Mouse (Mus musculus) liver, embryonic 13.5 days (tissue): Measurements from ENCODE around the gene Lrfn2. TPM values are rescaled to one million over a fixed set of nuclear protein-coding genes. Genes with fewer than 3 reads are reported as not detected.

Experiments used
- ATAC-seq: fragments of 200-750 bp; cut with Nextera tagmentation; 2 replicates; pipeline ENCODE4 v1.8.0; 2017; ENCODE audit warnings: low read depth, mild to moderate bottlenecking, moderate number of reproducible peaks, moderate library complexity
- DNase-seq: peaks from one replicate; pipeline ENCODE4 v3.0.0; 2022
- H3K27ac ChIP-seq: fragments of 300-500 bp; sonication (generic); 2 replicates; pipeline ENCODE4 v1.5.1; 2015; ENCODE audit warnings: moderate library complexity, mild to moderate bottlenecking, inconsistent platforms
- H3K27me3 ChIP-seq: fragments of 300-500 bp; sonication (generic); 2 replicates; pipeline ENCODE4 v1.6.1; 2015; ENCODE audit warnings: mild to moderate bottlenecking, inconsistent platforms
- H3K36me3 ChIP-seq: fragments of 300-500 bp; sonication (generic); 2 replicates; pipeline ENCODE4 v1.6.1; 2015; ENCODE audit warnings: mild to moderate bottlenecking, inconsistent platforms
- H3K4me1 ChIP-seq: fragments of 300-500 bp; sonication (generic); replicated peaks from 2 replicates; pipeline ENCODE4 v1.6.1; 2015; ENCODE audit warnings: inconsistent platforms
- H3K4me2 ChIP-seq: fragments of 300-500 bp; sonication (generic); 2 replicates; pipeline ENCODE4 v1.6.1; 2015; ENCODE audit warnings: inconsistent platforms, mild to moderate bottlenecking, moderate library complexity
- H3K4me3 ChIP-seq: fragments of 300-500 bp; sonication (generic); replicated peaks from 2 replicates; pipeline ENCODE4 v1.5.1; 2015; ENCODE audit warnings: mild to moderate bottlenecking, inconsistent platforms
- H3K9ac ChIP-seq: fragments of 300-500 bp; sonication (generic); 2 replicates; pipeline ENCODE4 v1.6.1; 2015; ENCODE audit warnings: mild to moderate bottlenecking, inconsistent platforms
- H3K9me3 ChIP-seq: fragments of 300-500 bp; sonication (generic); replicated peaks from 2 replicates; pipeline ENCODE4 v1.6.1; 2016; ENCODE audit warnings: inconsistent platforms
- whole genome bisulfite sequencing: fragments of 180-500 bp; shearing (Covaris S2); methylation state at CpG from one replicate; pipeline ENCODE4 v1.1.7; 2015; ENCODE audit not compliant: insufficient replicate concordance; 5-methylcytosine and 5-hydroxymethylcytosine counted together
- microRNA-seq: library from miRNA; unstranded; fragments of <30 nt; microRNA quantifications from one replicate; pipeline ENCODE4, GENCODE M21; 2016
- polyA plus RNA-seq: library from polyadenylated mRNA; unstranded; fragments of >200 nt; fragmentation: Nextera tagmentation; extraction: Ambion mirVana; gene quantifications from 2 replicates; pipeline ENCODE4 v1.2.1, GENCODE M21; 2015

The Lrfn2 gene
- polyA plus RNA-seq, 1 experiment from 2014 or later: 0.02 TPM

DNA sequence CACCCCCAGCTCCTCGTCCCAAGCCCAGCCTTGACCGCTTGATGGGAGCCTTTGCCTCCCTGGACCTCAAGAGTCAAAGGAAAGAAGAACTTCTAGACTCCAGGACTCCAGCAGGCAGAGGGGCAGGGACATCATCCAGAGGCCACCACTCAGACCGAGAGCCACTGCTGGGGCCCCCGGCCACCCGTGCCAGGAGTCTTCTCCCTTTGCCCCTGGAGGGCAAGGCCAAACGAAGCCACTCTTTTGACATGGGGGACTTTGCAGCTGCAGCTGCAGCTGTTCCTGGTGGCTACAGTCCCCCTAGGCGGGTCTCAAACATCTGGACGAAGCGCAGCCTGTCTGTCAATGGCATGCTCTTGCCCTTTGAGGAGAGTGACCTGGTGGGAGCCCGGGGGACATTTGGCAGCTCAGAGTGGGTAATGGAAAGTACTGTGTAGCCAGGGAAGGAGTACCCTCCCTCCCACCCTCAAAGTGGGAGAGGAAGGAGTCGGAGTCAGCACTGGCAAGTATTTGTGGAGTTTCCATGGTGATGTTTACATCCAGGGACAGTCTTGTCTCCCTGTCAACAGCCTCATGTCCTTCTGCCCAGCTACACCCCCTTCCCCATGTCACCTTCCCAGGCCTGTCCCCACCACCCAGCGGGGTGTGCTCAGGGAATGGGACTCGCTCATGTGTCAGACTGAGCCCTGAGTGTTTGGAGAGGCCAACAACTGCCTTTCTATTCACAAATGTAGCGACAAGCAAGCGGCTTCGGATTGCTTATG, 164.8 kb downstream of the Lrfn2 start:
- no peaks in the 10 kb centered on the region for H3K27me3 ChIP-seq
- no peaks in the 10 kb centered on the region for H3K36me3 ChIP-seq
- H3K9me3 ChIP-seq: 0 out of 2 replicates have a peak, but pooled peaks cover 3% of the 10 kb centered on the region
- ATAC-seq (no peak), DNase-seq (no peak)
- WGBS: 63% methylated on average over 16 of the region's 16 CpGs
- no peak overlapping the region for H3K9ac ChIP-seq
- no peaks in the 10 kb centered on the region for H3K4me1 ChIP-seq
- H3K4me3 ChIP-seq: no peak overlapping the region
- H3K4me2 ChIP-seq: no peak overlapping the region
- no peak overlapping the region for H3K27ac ChIP-seq

DNA sequence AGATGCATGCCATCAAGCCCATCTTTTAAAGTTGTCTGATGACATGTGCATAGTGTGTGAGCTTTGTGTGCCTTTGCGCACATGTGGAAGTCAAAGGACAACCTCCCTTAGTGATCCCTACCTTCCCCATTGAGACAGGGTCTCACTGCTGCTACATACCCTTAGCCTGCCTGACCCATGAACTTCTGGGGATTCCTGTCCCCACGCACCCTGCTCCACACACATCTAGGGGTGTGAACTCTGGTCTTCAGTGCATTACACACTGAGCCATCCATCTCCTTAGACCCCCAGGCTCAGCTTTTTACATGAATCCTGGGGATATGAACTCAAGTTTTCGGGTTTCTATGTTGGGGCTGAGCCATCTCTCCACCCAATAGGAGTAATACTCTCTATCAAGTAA, 179.2 kb downstream of the Lrfn2 start:
- Histone ChIP-seq H3K27me3 (no peaks in the 10 kb centered on the region), H3K4me3 (no peak overlapping the region), H3K9me3 (no peaks in the 10 kb centered on the region), H3K9ac (no peak overlapping the region), H3K27ac (no peak overlapping the region), H3K4me2 (no peak overlapping the region), H3K36me3 (no peaks in the 10 kb centered on the region), H3K4me1 (no peaks in the 10 kb centered on the region)
- WGBS: 56% methylated on average over 3 of the region's 3 CpGs
- ATAC-seq (no peak), DNase-seq (no peak)

DNA sequence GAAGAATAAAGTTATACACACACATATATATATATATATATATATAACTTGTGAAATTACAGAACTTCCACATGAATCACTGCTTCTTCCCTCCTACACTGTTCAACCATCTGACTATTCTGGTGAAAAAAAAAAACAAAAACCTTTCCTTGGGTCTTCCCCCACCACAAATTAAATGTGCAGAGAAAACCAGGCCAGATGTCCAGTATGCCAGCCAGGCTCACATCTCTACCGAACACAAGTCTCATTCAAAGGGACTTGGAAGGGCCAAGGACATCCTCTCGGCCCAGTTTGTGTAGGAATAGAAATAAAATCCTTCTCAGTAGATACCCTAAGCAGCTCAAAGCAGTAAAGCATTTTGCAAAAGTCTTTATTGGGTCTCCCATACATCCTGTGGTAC, 179.7 kb downstream of the Lrfn2 start:
- H3K9ac ChIP-seq: no peak overlapping the region
- 54% methylated on average over 2 of the region's 2 CpGs for WGBS
- no peaks in the 10 kb centered on the region for H3K9me3 ChIP-seq
- H3K4me1 ChIP-seq: no peaks in the 10 kb centered on the region
- H3K4me3 ChIP-seq: no peak overlapping the region
- no peaks in the 10 kb centered on the region for H3K27me3 ChIP-seq
- no peaks in the 10 kb centered on the region for H3K36me3 ChIP-seq
- no peak overlapping the region for H3K4me2 ChIP-seq
- H3K27ac ChIP-seq: no peak overlapping the region
- ATAC-seq (no peak), DNase-seq (no peak)

DNA sequence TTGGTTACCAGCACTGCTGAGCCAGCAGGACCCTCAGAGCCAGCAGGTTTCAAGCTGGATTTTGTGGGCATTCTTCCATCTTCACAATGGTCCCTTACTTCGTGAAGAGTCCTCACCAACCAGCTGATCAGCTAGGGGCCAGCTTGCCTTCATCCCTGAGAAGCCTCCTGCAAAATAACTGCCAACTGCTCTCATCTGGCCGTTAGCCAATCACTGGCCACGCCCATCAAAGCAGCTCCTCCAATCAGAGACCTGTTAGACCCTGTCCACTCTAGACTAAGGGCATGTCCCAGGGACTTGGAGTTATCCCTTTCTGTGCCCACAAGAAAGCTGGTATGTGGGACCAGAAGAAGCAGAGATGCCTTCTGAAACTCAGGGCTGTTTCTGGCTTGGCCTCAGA, 181.2 kb downstream of the Lrfn2 start:
- H3K9me3 ChIP-seq: no peaks in the 10 kb centered on the region
- no peak for DNase-seq
- WGBS: 33% methylated on average over 3 of the region's 3 CpGs
- no peaks in the 10 kb centered on the region for H3K4me1 ChIP-seq
- no peak overlapping the region for H3K27ac ChIP-seq
- no peak overlapping the region for H3K9ac ChIP-seq
- no peak overlapping the region for H3K4me2 ChIP-seq
- no peak overlapping the region for H3K4me3 ChIP-seq
- no peak for ATAC-seq
- no peaks in the 10 kb centered on the region for H3K36me3 ChIP-seq
- no peaks in the 10 kb centered on the region for H3K27me3 ChIP-seq

DNA sequence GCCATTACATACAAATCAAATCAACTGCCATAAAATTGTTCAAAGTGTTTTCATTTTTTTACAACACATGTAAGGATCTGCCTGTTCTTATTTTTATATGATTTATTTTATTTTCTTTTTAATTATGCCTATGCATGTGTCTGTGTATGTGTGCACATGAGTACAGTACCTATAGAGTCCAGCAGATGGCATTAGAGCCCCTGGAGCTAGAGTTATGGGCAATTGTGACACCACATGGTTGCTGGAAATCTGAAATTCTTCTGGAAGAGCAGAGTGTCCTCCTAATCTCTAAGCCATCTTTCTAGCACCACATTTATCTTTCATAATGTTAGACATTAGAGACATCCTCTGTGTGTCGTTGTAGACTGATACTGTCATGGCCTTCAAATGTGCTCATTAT, 192.0 kb downstream of the Lrfn2 start:
- ATAC-seq (no peak), DNase-seq (no peak)
- H3K27me3 ChIP-seq: no peaks in the 10 kb centered on the region
- no peak overlapping the region for H3K4me3 ChIP-seq
- H3K4me1 ChIP-seq: no peaks in the 10 kb centered on the region
- H3K27ac ChIP-seq: no peak overlapping the region
- H3K9me3 ChIP-seq: no peaks in the 10 kb centered on the region
- no peak overlapping the region for H3K9ac ChIP-seq
- no peaks in the 10 kb centered on the region for H3K36me3 ChIP-seq
- WGBS: 76% methylated on average over 1 of the region's 1 CpGs
- H3K4me2 ChIP-seq: no peak overlapping the region

DNA sequence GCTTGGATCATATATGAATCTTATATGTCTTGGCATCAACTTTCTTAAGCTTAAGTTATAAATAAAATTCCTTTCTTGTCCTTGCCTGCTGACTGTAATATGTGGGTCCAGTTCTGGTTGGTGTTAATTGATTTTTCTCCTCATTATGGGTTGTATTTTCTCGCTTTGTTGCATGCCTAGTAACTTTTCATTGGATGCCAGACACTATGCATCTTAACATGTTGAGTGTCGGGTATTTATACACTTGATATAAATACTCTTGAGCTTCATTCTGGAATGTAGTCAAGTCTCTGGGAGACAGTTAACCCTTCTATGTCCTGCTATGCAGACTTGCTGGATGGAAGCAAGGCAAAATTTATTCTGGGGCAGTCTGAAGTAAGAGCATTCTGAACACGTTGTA, 192.5 kb downstream of the Lrfn2 start:
- DNase-seq: no peak
- Histone ChIP-seq H3K4me2 (no peak overlapping the region), H3K4me1 (no peaks in the 10 kb centered on the region), H3K9me3 (no peaks in the 10 kb centered on the region), H3K27ac (no peak overlapping the region), H3K9ac (no peak overlapping the region), H3K4me3 (no peak overlapping the region), H3K36me3 (no peaks in the 10 kb centered on the region), H3K27me3 (no peaks in the 10 kb centered on the region)
- 60% methylated on average over 3 of the region's 3 CpGs for WGBS
- no peak for ATAC-seq

Small RNA genes lying within 50 kb of the gene (microRNA-seq; reads per million reads assigned to microRNA genes)
- not detected for gene Gm44304
